ENCODE assay signal across 15 mouse cellular contexts in genomic region chr8:48293797-48294196, GRCm38 (mm10).
"Had no signal": no experiment of that assay in that cellular context is flagged by ENCODE, and none has a peak within 500 bp of the region (broad histone marks: within the 10 kb centered on the region; RNA-seq: fewer than 3 reads in every experiment).

No protein-coding gene starts in this region.

- H3K36me3 ChIP-seq: stomach, embryonic 15.5 days had no signal

- H3K4me3 ChIP-seq: neural tube, embryonic 13.5 days; neural tube, embryonic 15.5 days; stomach, embryonic 15.5 days had no signal

- DNase-seq: retina, postnatal 1 day; right cerebral cortex, adult 18-20 months; right cerebral cortex, postnatal 14 days; right cerebral cortex, postnatal 25 days; right cerebral cortex, postnatal 4 days; spleen, adult 18-20 months; thymus, adult 18-20 months; thymus, adult 2 months; thymus, postnatal 14 days; thymus, postnatal 25 days; thymus, postnatal 36 days; thymus, postnatal 4 days had no signal

- H3K4me2 ChIP-seq: neural tube, embryonic 13.5 days; neural tube, embryonic 15.5 days; stomach, embryonic 15.5 days had no signal

- H3K27me3 ChIP-seq: neural tube, embryonic 15.5 days; stomach, embryonic 15.5 days had no signal
